Mouse (Mus musculus): ENCODE measurements around the gene Pard3b.

- TF ChIP-seq CTCF (IDR thresholded peaks at IDR 0.05; ENCODE audit: borderline replicate concordance, control insufficient read depth, extremely low read depth, insufficient read depth, low read length, poor library complexity) = no peak
- no peak for TF ChIP-seq POLR2A (IDR thresholded peaks at IDR 0.05; ENCODE audit: control insufficient read depth, extremely low read depth, insufficient read depth, low read length, poor library complexity)
Observed at GRCm38 (mm10) chr1:62666780-62667179, 1028.2 kb downstream of the Pard3b start.

All from thymus, adult 2 months (tissue).